Mouse (Mus musculus) layer of hippocampus, adult 18-20 months (tissue): Measurements from ENCODE around the gene Prkag1. TPM values are rescaled to one million over a fixed set of nuclear protein-coding genes. Genes with fewer than 3 reads are reported as not detected.

Experiments
- DNase-seq, 2 experiments: peaks; one replicate each; pipeline ENCODE4 v3.0.0; 2022; ENCODE audit warnings: low spot score in 2 of 2
- total RNA-seq, 2 experiments: library from RNA; stranded (reverse); gene quantifications; 2 replicates each; pipeline ENCODE4 v1.2.3; 2021

The Prkag1 gene
- total RNA-seq, 2 experiments from 2014 or later: 50.6 to 51.1 TPM

- no peak for DNase-seq
Measured at GRCm38 (mm10) chr15:98853161-98853937, 22.0 kb upstream of the Prkag1 start.

- no peak for DNase-seq
Measured at GRCm38 (mm10) chr15:98852733-98853132, 21.4 kb upstream of the Prkag1 start.

- DNase-seq: no peak
Measured at GRCm38 (mm10) chr15:98852071-98852470, 20.8 kb upstream of the Prkag1 start.

- no peak for DNase-seq
Measured at GRCm38 (mm10) chr15:98851229-98851818, 20.0 kb upstream of the Prkag1 start.

- DNase-seq: no peak
Measured at GRCm38 (mm10) chr15:98850668-98851067, 19.3 kb upstream of the Prkag1 start.

- no peak for DNase-seq
Measured at GRCm38 (mm10) chr15:98849956-98850600, 18.8 kb upstream of the Prkag1 start.

- no peak for DNase-seq
Measured at GRCm38 (mm10) chr15:98849165-98849564, 17.8 kb upstream of the Prkag1 start.

GRCm38 (mm10) chr15:98846140-98846539 is 14.8 kb upstream of the Prkag1 start:
- DNase-seq: no peak

GRCm38 (mm10) chr15:98845149-98845548 is 13.8 kb upstream of the Prkag1 start:
- no peak for DNase-seq

- DNase-seq: no peak
Measured at GRCm38 (mm10) chr15:98843595-98844223, 12.4 kb upstream of the Prkag1 start.

- DNase-seq: no peak
Measured at GRCm38 (mm10) chr15:98839671-98840585, 8.6 kb upstream of the Prkag1 start.

GRCm38 (mm10) chr15:98839161-98839560 is 7.8 kb upstream of the Prkag1 start:
- no peak for DNase-seq

- no peak for DNase-seq
Measured at GRCm38 (mm10) chr15:98837743-98838103, 6.4 kb upstream of the Prkag1 start.

GRCm38 (mm10) chr15:98837006-98837742 is 5.9 kb upstream of the Prkag1 start:
- DNase-seq: no peak

GRCm38 (mm10) chr15:98835291-98835690 is 4.0 kb upstream of the Prkag1 start:
- no peak for DNase-seq

GRCm38 (mm10) chr15:98834059-98834458 is 2.7 kb upstream of the Prkag1 start:
- no peak for DNase-seq

GRCm38 (mm10) chr15:98833281-98833680 is 2.0 kb upstream of the Prkag1 start:
- no peak for DNase-seq

- peak in 1 of 2 experiments; percentile 40 for DNase-seq
Measured at GRCm38 (mm10) chr15:98832161-98833058, 1.1 kb upstream of the Prkag1 start.

GRCm38 (mm10) chr15:98831684-98832035 is 339 bp upstream of the Prkag1 start:
- no peak for DNase-seq
